Mouse (Mus musculus) right cerebral cortex, adult 18-20 months (tissue): ENCODE measurements around the gene Gm11937.
A peak's percentile ranks its signal among the peaks of the same experiment; 100 is the strongest.

Experiments
- DNase-seq: peaks from one replicate; pipeline ENCODE4 v3.0.0; 2022; ENCODE audit warnings: mixed read lengths

Gm11937 gene

GRCm38 (mm10) chr11:99581051-99581450 lies 28.9 kb downstream of the Gm11937 start:
- DNase-seq, result no peak

- DNase-seq, result no peak
Observed at GRCm38 (mm10) chr11:99580636-99581035, 29.4 kb downstream of the Gm11937 start, which contains the start of gene Krtap1-5. TSS of gene Krtap1-5 (minus strand) at chr11:99581016.

GRCm38 (mm10) chr11:99574106-99574505 lies 35.9 kb downstream of the Gm11937 start:
- peak; percentile 62 for DNase-seq

GRCm38 (mm10) chr11:99573164-99573563 lies 36.8 kb downstream of the Gm11937 start:
- peak; percentile 35 for DNase-seq

GRCm38 (mm10) chr11:99566530-99566929 lies 43.5 kb downstream of the Gm11937 start, which contains the start of gene Krtap3-1:
TSS of gene Krtap3-1 (minus strand) at chr11:99566630.
- DNase-seq, result no peak

GRCm38 (mm10) chr11:99562580-99562979 lies 47.4 kb downstream of the Gm11937 start:
- no peak for DNase-seq
